Mouse (Mus musculus) hindbrain, postnatal 0 days (tissue): ENCODE measurements around the gene Itgal. TPM values are rescaled to one million over a fixed set of nuclear protein-coding genes. Genes with fewer than 3 reads are reported as not detected.
"Not testable (repeated sequence)": the region's sequence is repeated elsewhere in the genome, so short reads cannot be mapped to it uniquely, and the experiment has no call there.

Experiments
- ATAC-seq: fragments of 200-750 bp; cut with Nextera tagmentation; 2 replicates; pipeline ENCODE4 v1.8.0; 2017; ENCODE audit warnings: mild to moderate bottlenecking, moderate TSS enrichment, moderate library complexity
- DNase-seq: peaks from one replicate; pipeline ENCODE4 v3.0.0-alpha.2; 2015; ENCODE audit warnings: low spot score
- H3K27ac ChIP-seq: fragments of 300-500 bp; sonication (generic); 2 replicates; pipeline ENCODE4 v1.5.1; 2014; ENCODE audit warnings: mild to moderate bottlenecking
- H3K27me3 ChIP-seq: fragments of 300-500 bp; sonication (generic); 2 replicates; pipeline ENCODE4 v1.6.1; 2014; ENCODE audit warnings: low read length, mixed read lengths; ENCODE audit not compliant: insufficient read depth
- H3K36me3 ChIP-seq: fragments of 300-500 bp; sonication (generic); 2 replicates; pipeline ENCODE4 v1.6.1; 2014; ENCODE audit warnings: low read length, mixed read lengths; ENCODE audit not compliant: insufficient read depth
- H3K4me1 ChIP-seq: fragments of 300-500 bp; sonication (generic); 2 replicates; pipeline ENCODE4 v1.6.1; 2014; ENCODE audit warnings: antibody characterized with exemption, low read length, mixed read lengths; ENCODE audit not compliant: insufficient read depth
- H3K4me2 ChIP-seq: fragments of 300-500 bp; sonication (generic); 2 replicates; pipeline ENCODE4 v1.6.1; 2014; ENCODE audit warnings: low read depth, mild to moderate bottlenecking, low read length, moderate library complexity, mixed read lengths
- H3K4me3 ChIP-seq: fragments of 300-500 bp; sonication (generic); 2 replicates; pipeline ENCODE4 v1.5.1; 2014; ENCODE audit warnings: low read length
- H3K9ac ChIP-seq: fragments of 300-500 bp; sonication (generic); replicated peaks from 2 replicates; pipeline ENCODE4 v1.6.1; 2014; ENCODE audit warnings: mild to moderate bottlenecking, low read length, moderate library complexity, mixed read lengths
- H3K9me3 ChIP-seq: fragments of 300-500 bp; sonication (generic); 2 replicates; pipeline ENCODE4 v1.6.1; 2016; ENCODE audit warnings: low read length, mixed read lengths
- CTCF ChIP-seq: IDR thresholded peaks from 2 replicates; pipeline ENCODE4 v1.5.1; 2016; ENCODE audit warnings: antibody characterized with exemption, control low read depth, low read depth
- WGBS: fragments of 180-500 bp; shearing (Covaris S2); extraction: QIAGEN DNeasy Blood & Tissue Kit; methylation state at CpG from one replicate; pipeline ENCODE4 v1.1.7; 2014; 5-methylcytosine and 5-hydroxymethylcytosine counted together
- polyA plus RNA-seq: library from polyadenylated mRNA; unstranded; fragments of >200 nt; fragmentation: Nextera tagmentation; extraction: Ambion mirVana; gene quantifications from 2 replicates; pipeline ENCODE4 v1.2.1, GENCODE M21; 2015
- total RNA-seq: library from RNA; depleted of rRNA; stranded (reverse); fragments of >200 nt; gene quantifications from 2 replicates; pipeline ENCODE4 v1.2.3, GENCODE M21; 2014; rRNA removed

Gene Itgal
- total and polyA plus RNA-seq, 2 experiments from 2014 or later: 0.26 TPM; not detected in 1

DNA sequence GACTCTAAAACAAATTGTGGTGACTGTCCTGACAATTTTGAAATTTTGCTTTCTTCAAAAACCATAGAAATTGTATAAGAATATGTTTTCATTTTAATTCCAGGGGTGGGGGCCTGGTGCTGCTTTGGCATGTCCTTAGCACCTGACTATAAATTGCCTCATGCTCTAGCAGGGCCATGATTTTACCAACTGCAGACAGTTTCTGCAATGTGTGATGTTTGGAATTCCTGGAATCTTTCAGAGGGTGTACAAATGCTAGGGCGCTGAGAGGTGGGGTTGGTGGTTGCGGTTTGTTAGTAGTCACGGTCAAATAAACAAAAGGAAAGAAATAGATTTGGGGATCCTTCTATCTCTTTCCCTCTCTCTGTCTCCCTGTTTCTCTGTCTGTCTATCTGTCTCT, 70.2 kb downstream of the Itgal start:
- 76% methylated on average over 3 of the region's 3 CpGs for WGBS
- TF ChIP-seq CTCF: no peak
- Histone ChIP-seq H3K27me3 (no peaks in the 10 kb centered on the region), H3K4me2 (no peak overlapping the region), H3K36me3 (no peaks in the 10 kb centered on the region), H3K4me1 (no peaks in the 10 kb centered on the region), H3K9me3 (no peaks in the 10 kb centered on the region), H3K27ac (no peak overlapping the region), H3K4me3 (no peak overlapping the region), H3K9ac (no peak overlapping the region)
- DNase-seq (no peak), ATAC-seq (no peak)

DNA sequence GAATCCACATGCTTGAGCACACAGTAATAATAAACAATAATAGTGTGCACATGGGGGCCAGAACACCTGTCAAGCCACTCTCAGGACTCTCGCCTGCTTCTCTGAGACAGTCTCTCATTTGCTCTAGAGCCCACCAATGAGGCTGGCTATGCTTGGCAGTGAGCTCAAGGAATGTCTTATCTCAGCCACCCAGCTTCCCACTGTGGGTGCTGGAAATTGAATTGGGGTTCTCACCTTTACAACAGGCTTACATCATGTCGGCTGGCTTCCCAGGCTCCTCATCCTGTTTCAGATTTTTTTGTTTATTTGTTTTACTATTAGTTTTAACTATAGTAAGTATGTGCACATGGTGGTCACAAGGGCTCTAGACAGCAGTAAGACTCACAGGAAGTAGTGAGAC, 75.2 kb downstream of the Itgal start:
- Histone ChIP-seq H3K4me2 (no peak overlapping the region), H3K9me3 (no peaks in the 10 kb centered on the region), H3K36me3 (no peaks in the 10 kb centered on the region), H3K9ac (no peak overlapping the region), H3K4me1 (no peaks in the 10 kb centered on the region), H3K27me3 (no peaks in the 10 kb centered on the region), H3K27ac (no peak overlapping the region), H3K4me3 (no peak overlapping the region)
- 85% methylated on average over 2 of the region's 2 CpGs for WGBS
- DNase-seq: no peak
- TF ChIP-seq CTCF: no peak
- no peak for ATAC-seq

DNA sequence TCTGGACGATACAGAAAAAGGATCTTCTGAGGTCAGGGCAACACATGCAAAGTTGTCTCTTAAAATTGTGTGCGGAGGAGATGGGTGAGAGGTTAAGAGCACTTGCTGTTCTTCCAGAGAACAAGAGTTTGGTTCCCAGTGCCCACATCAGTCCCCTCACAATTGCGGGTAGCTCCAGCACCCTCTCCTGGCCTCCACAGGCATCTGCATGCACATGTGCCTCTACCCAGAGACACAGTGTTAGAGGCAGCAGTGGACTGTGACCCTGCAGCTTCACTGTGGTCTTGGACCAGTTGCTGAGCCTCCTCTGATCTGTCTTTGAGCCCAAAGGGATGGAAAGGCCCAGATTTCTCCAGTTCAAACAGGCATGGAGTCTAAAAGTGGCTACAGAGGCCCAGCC, 75.8 kb downstream of the Itgal start:
- H3K4me1 ChIP-seq, ATAC-seq, DNase-seq, H3K27ac ChIP-seq, H3K9me3 ChIP-seq, H3K4me2 ChIP-seq, H3K36me3 ChIP-seq, H3K4me3 ChIP-seq, H3K9ac ChIP-seq, H3K27me3 ChIP-seq: not testable (repeated sequence)
- 83% methylated on average over 3 of the region's 3 CpGs for whole genome bisulfite sequencing

DNA sequence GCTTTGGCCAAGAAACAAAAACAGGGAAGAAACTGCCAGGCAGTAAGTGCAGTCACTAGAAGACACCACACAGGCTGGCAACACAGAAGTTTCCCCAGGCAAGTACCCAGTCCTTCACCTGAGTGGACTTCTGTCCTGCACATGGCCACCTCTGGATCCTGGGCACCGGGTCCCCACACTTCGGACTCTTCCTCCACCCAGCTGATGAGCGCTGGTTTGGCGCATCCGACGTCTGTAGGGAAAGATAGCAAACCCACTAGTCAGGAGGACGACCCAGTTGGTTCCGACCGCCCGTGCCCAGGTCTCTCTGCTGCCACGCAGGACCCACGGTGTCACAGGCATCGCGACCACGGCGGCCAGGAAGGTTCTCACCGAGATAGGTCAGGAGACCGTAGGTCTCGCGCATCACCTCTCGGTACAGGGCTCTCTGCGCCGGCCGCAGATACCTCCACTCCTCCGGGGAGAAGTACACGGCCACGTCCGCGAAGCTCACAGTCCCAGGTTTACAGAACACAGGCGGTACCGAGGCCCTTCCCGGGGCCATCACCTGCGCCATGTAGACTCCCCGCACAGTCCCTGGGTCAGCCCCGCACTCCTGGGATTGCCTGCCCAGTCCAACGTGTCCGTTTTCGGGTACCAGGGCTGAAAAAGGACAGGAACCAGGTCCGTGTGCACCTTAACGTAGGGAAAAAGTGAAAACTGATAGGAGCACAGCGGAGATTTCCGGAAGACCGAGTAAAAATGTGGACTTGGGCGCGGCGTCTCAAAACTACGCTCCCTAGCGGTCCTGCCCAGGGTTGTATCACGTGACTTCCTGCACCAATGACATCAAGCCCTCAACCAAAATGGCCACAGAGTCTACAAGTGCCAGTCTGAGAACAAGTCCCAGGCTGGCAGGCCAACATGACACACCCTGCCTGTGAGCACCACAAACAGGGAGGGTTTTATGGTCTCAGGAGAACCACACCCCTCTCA, 79.5 kb downstream of the Itgal start, which contains the start of gene Zfp747:
TSS of gene Zfp747 (minus strand) at position 780 of the 975 bp plus-strand sequence.
- peak within 1 kb of the TSS; percentile 63 for H3K9ac ChIP-seq
- H3K27ac ChIP-seq: peak within 1 kb of the TSS; percentile 74
- ATAC-seq (peak; percentile 96), DNase-seq (peak; percentile 97)
- TF ChIP-seq CTCF: peak; percentile 79
- not testable (repeated sequence) for H3K36me3 ChIP-seq, H3K4me1 ChIP-seq, H3K9me3 ChIP-seq, H3K27me3 ChIP-seq
- WGBS: 2% methylated on average over 41 of the region's 49 CpGs
- H3K4me3 ChIP-seq: peak within 1 kb of the TSS; percentile 65
- peak within 1 kb of the TSS; percentile 77 for H3K4me2 ChIP-seq

DNA sequence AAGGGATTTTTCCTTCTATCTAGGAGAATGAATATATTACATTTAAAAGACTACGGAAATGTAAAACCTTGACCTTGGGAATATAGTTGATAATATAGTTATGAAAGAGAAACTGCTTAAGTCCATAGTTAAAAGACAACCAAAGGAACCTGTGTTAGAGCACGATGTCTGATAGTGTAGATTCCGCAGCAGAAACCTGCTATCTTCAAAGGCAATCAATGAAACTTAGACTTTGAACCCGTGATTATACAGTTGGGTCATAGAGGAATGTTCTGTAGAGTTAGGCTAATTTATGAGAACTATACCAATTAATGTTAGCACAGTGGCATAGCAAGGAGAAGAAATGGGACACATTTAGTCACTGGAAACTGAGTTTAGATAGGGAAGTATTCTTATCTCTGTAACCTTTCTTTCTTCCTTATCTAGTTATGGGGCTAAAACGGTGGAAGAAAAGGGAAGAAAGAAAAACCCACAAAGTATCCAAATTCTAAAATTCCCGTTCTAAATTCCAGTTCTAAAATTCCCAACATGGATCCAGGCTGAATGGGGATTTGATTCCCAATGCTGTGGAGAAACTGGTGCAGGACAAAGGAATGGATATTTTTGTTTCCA, 82.4 kb downstream of the Itgal start:
- Histone ChIP-seq H3K9me3 (no peaks in the 10 kb centered on the region), H3K4me3 (no peak overlapping the region), H3K9ac (no peak overlapping the region), H3K4me1 (no peaks in the 10 kb centered on the region), H3K4me2 (no peak overlapping the region), H3K27ac (no peak overlapping the region), H3K27me3 (no peaks in the 10 kb centered on the region), H3K36me3 (no peaks in the 10 kb centered on the region)
- whole genome bisulfite sequencing: 79% methylated on average over 6 of the region's 6 CpGs
- no peak for TF ChIP-seq CTCF
- ATAC-seq (no peak), DNase-seq (no peak)

Other genes starting within 250 kb of the Itgal start
- not detected in 2 replicates for gene Zg16, start 208.9 kb upstream of the Itgal start, total RNA-seq
- not detected in 2 replicates for gene Zg16, start 208.9 kb upstream of the Itgal start, polyA plus RNA-seq
- 0.68 and 2.3 TPM in 2 replicates for gene AI467606, start 204.9 kb upstream of the Itgal start, total RNA-seq
- 1.0 and 1.1 TPM in 2 replicates for gene AI467606, start 204.9 kb upstream of the Itgal start, polyA plus RNA-seq
- gene Qprt, start 174.0 kb upstream of the Itgal start, total RNA-seq: 1.0 and 2.0 TPM in 2 replicates
- 1.7 and 1.8 TPM in 2 replicates for gene Qprt, start 174.0 kb upstream of the Itgal start, polyA plus RNA-seq
- gene Spn, start 158.4 kb upstream of the Itgal start, total RNA-seq: 0.11 and 0.21 TPM in 2 replicates
- 0.05 and 0.09 TPM in 2 replicates for gene Spn, start 158.4 kb upstream of the Itgal start, polyA plus RNA-seq
- gene Cd2bp2, start 100.2 kb upstream of the Itgal start, total RNA-seq: 59.7 and 75.0 TPM in 2 replicates
- gene Cd2bp2, start 100.2 kb upstream of the Itgal start, polyA plus RNA-seq: 57.0 and 62.3 TPM in 2 replicates
- 68.6 and 69.4 TPM in 2 replicates for gene Tbc1d10b, start 87.8 kb upstream of the Itgal start, total RNA-seq
- 25.4 and 28.1 TPM in 2 replicates for gene Tbc1d10b, start 87.8 kb upstream of the Itgal start, polyA plus RNA-seq
- 15.5 TPM in 1 of 2 replicates, not detected in the other for gene Mylpf, start 87.4 kb upstream of the Itgal start, total RNA-seq
- 3.0 and 3.1 TPM in 2 replicates for gene Mylpf, start 87.4 kb upstream of the Itgal start, polyA plus RNA-seq
- gene Zfp553, start 63.2 kb upstream of the Itgal start, total RNA-seq: 41.0 and 43.3 TPM in 2 replicates
- 31.7 and 33.9 TPM in 2 replicates for gene Zfp553, start 63.2 kb upstream of the Itgal start, polyA plus RNA-seq
- gene Sept1, start 63.1 kb upstream of the Itgal start, total RNA-seq: 4.6 and 5.0 TPM in 2 replicates
- gene Sept1, start 63.1 kb upstream of the Itgal start, polyA plus RNA-seq: 3.8 and 5.2 TPM in 2 replicates
- 101 and 108 TPM in 2 replicates for gene Zfp771, start 52.0 kb upstream of the Itgal start, total RNA-seq
- 89.0 and 89.2 TPM in 2 replicates for gene Zfp771, start 52.0 kb upstream of the Itgal start, polyA plus RNA-seq
- 94.1 and 102 TPM in 2 replicates for gene Dctpp1, start 35.6 kb upstream of the Itgal start, total RNA-seq
- 112 and 119 TPM in 2 replicates for gene Dctpp1, start 35.6 kb upstream of the Itgal start, polyA plus RNA-seq
- gene Sephs2, start 22.2 kb upstream of the Itgal start, total RNA-seq: 80.3 and 83.2 TPM in 2 replicates
- gene Sephs2, start 22.2 kb upstream of the Itgal start, polyA plus RNA-seq: 79.9 and 83.9 TPM in 2 replicates
- gene Zfp768, start 49.3 kb downstream of the Itgal start, total RNA-seq: 47.7 and 53.6 TPM in 2 replicates
- gene Zfp768, start 49.3 kb downstream of the Itgal start, polyA plus RNA-seq: 13.4 and 15.7 TPM in 2 replicates
- gene Zfp747, start 79.8 kb downstream of the Itgal start, total RNA-seq: 7.9 and 10.0 TPM in 2 replicates
- gene Zfp747, start 79.8 kb downstream of the Itgal start, polyA plus RNA-seq: 4.0 and 4.5 TPM in 2 replicates
- 2.7 and 5.5 TPM in 2 replicates for gene 9130019O22Rik, start 90.9 kb downstream of the Itgal start, total RNA-seq
- gene 9130019O22Rik, start 90.9 kb downstream of the Itgal start, polyA plus RNA-seq: 1.2 and 1.8 TPM in 2 replicates
- 13.8 and 15.5 TPM in 2 replicates for gene E430018J23Rik, start 97.4 kb downstream of the Itgal start, total RNA-seq
- gene E430018J23Rik, start 97.4 kb downstream of the Itgal start, polyA plus RNA-seq: 1.8 and 2.2 TPM in 2 replicates
- 4.0 and 5.0 TPM in 2 replicates for gene Zfp764, start 110.6 kb downstream of the Itgal start, total RNA-seq
- 2.7 and 3.0 TPM in 2 replicates for gene Zfp764, start 110.6 kb downstream of the Itgal start, polyA plus RNA-seq
- gene Zfp688, start 125.8 kb downstream of the Itgal start, total RNA-seq: 15.0 and 22.1 TPM in 2 replicates
- 31.7 and 33.2 TPM in 2 replicates for gene Zfp688, start 125.8 kb downstream of the Itgal start, polyA plus RNA-seq
- 8.6 and 9.4 TPM in 2 replicates for gene Zfp689, start 152.9 kb downstream of the Itgal start, total RNA-seq
- gene Zfp689, start 152.9 kb downstream of the Itgal start, polyA plus RNA-seq: 7.7 and 7.9 TPM in 2 replicates
- gene Prr14, start 163.4 kb downstream of the Itgal start, total RNA-seq: 57.2 and 58.5 TPM in 2 replicates
- 27.0 and 31.4 TPM in 2 replicates for gene Prr14, start 163.4 kb downstream of the Itgal start, polyA plus RNA-seq
- gene Fbrs, start 182.9 kb downstream of the Itgal start, total RNA-seq: 36.6 and 40.7 TPM in 2 replicates
- gene Fbrs, start 182.9 kb downstream of the Itgal start, polyA plus RNA-seq: 10.4 and 12.1 TPM in 2 replicates
- 49.0 and 174 TPM in 2 replicates for gene Srcap, start 215.7 kb downstream of the Itgal start, total RNA-seq
- gene Srcap, start 215.7 kb downstream of the Itgal start, polyA plus RNA-seq: 29.4 and 29.7 TPM in 2 replicates
- gene Gm42715, start 223.3 kb downstream of the Itgal start, total RNA-seq: 18.9 and 27.6 TPM in 2 replicates
- gene Gm42715, start 223.3 kb downstream of the Itgal start, polyA plus RNA-seq: 11.1 and 11.2 TPM in 2 replicates